Mouse (Mus musculus) intestine, postnatal 0 days (tissue): ENCODE results near the gene Exoc3l. TPM values are rescaled to one million over a fixed set of nuclear protein-coding genes. Genes with fewer than 3 reads are reported as not detected.
A peak's percentile ranks its signal among the peaks of the same experiment; 100 is the strongest.

Experiments
- ATAC-seq: fragments of 200-750 bp; cut with Nextera tagmentation; 2 replicates; pipeline ENCODE4 v1.8.0; 2017; ENCODE audit warnings: mild to moderate bottlenecking, moderate TSS enrichment, moderate library complexity
- H3K27ac ChIP-seq: fragments of 300-500 bp; sonication (generic); 2 replicates; pipeline ENCODE4 v1.5.1; 2014; ENCODE audit warnings: mild to moderate bottlenecking, low read depth, low read length, moderate library complexity
- H3K27me3 ChIP-seq: fragments of 300-500 bp; sonication (generic); replicated peaks from 2 replicates; pipeline ENCODE4 v1.6.1; 2014; ENCODE audit warnings: low read length, mixed read lengths; ENCODE audit not compliant: control insufficient read depth, insufficient read depth
- H3K36me3 ChIP-seq: fragments of 300-500 bp; sonication (generic); 2 replicates; pipeline ENCODE4 v1.6.1; 2014; ENCODE audit warnings: mild to moderate bottlenecking, moderate library complexity; ENCODE audit not compliant: control insufficient read depth, insufficient read depth
- H3K4me1 ChIP-seq: fragments of 300-500 bp; sonication (generic); replicated peaks from 2 replicates; pipeline ENCODE4 v1.6.1; 2014; ENCODE audit warnings: antibody characterized with exemption, low read length, mixed read lengths; ENCODE audit not compliant: control insufficient read depth, insufficient read depth
- H3K4me2 ChIP-seq: fragments of 300-500 bp; sonication (generic); replicated peaks from 2 replicates; pipeline ENCODE4 v1.6.1; 2014; ENCODE audit warnings: low read depth, mild to moderate bottlenecking, moderate library complexity
- H3K4me3 ChIP-seq: fragments of 300-500 bp; sonication (generic); 2 replicates; pipeline ENCODE4 v1.5.1; 2014; ENCODE audit warnings: low read depth, low read length
- H3K9ac ChIP-seq: fragments of 300-500 bp; sonication (generic); 2 replicates; pipeline ENCODE4 v1.6.1; 2014; ENCODE audit warnings: mild to moderate bottlenecking, low read depth, low read length
- H3K9me3 ChIP-seq: fragments of 300-500 bp; sonication (generic); 2 replicates; pipeline ENCODE4 v1.6.1; 2016; ENCODE audit warnings: mixed run types; ENCODE audit not compliant: control insufficient read depth
- CTCF ChIP-seq: sonication (generic); IDR thresholded peaks from 2 replicates; pipeline ENCODE4 v1.5.1; 2016; ENCODE audit warnings: low read depth, mild to moderate bottlenecking, control low read depth, antibody characterized with exemption, moderate library complexity
- WGBS: fragments of 180-500 bp; shearing (Covaris S2); extraction: QIAGEN DNeasy Blood & Tissue Kit; methylation state at CpG from one replicate; pipeline ENCODE4 v1.1.7; 2014; 5-methylcytosine and 5-hydroxymethylcytosine counted together
- polyA plus RNA-seq: library from polyadenylated mRNA; unstranded; fragments of >200 nt; fragmentation: Nextera tagmentation; extraction: Ambion mirVana; gene quantifications from 2 replicates; pipeline ENCODE4 v1.2.1, GENCODE M21; 2015

The Exoc3l gene
- polyA plus RNA-seq, 1 experiment from 2014 or later: 2.5 TPM

- no peak for TF ChIP-seq CTCF
- H3K36me3 ChIP-seq: peaks cover 65% of the 10 kb centered on the region
Observed at GRCm38 (mm10) chr8:105309142-105309847, 13.4 kb upstream of the Exoc3l start.

GRCm38 (mm10) chr8:105308428-105308827, 12.5 kb upstream of the Exoc3l start:
- TF ChIP-seq CTCF: no peak
- Histone ChIP-seq H3K27me3 (no peaks in the 10 kb centered on the region), H3K36me3 (peaks cover 62% of the 10 kb centered on the region), H3K27ac (no peak overlapping the region), H3K9ac (no peak overlapping the region), H3K4me1 (peaks cover 4% of the 10 kb centered on the region; the same call in 1 of the 2 replicates), H3K4me2 (no peak overlapping the region), H3K4me3 (no peak overlapping the region), H3K9me3 (no peaks in the 10 kb centered on the region)
- ATAC-seq: no peak
- 92% methylated on average over 10 of the region's 10 CpGs for WGBS

More at GRCm38 (mm10) chr8:105309142-105309847, 13.4 kb upstream of the Exoc3l start:
- H3K4me3 ChIP-seq: no peak overlapping the region
- H3K9ac ChIP-seq: no peak overlapping the region
- no peaks in the 10 kb centered on the region for H3K9me3 ChIP-seq
- peaks cover 4% of the 10 kb centered on the region; the same call in 1 of the 2 replicates for H3K4me1 ChIP-seq
- no peak for ATAC-seq
- 84% methylated on average over 15 of the region's 15 CpGs for WGBS
- H3K27me3 ChIP-seq: no peaks in the 10 kb centered on the region
- no peak overlapping the region for H3K27ac ChIP-seq
- no peak overlapping the region for H3K4me2 ChIP-seq

- Histone ChIP-seq H3K27ac (no peak overlapping the region), H3K4me1 (peaks cover 4% of the 10 kb centered on the region; the same call in 1 of the 2 replicates), H3K9ac (no peak overlapping the region), H3K4me2 (no peak overlapping the region), H3K9me3 (no peaks in the 10 kb centered on the region), H3K27me3 (no peaks in the 10 kb centered on the region), H3K4me3 (no peak overlapping the region), H3K36me3 (peaks cover 58% of the 10 kb centered on the region)
- 94% methylated on average over 13 of the region's 13 CpGs for WGBS
- TF ChIP-seq CTCF: no peak
- ATAC-seq: no peak
Observed at GRCm38 (mm10) chr8:105307670-105308069, 11.8 kb upstream of the Exoc3l start.

GRCm38 (mm10) chr8:105306146-105306691, 10.3 kb upstream of the Exoc3l start:
- H3K4me2 ChIP-seq: peak overlapping the region; percentile 82
- TF ChIP-seq CTCF: peak; percentile 26
- WGBS: 22% methylated on average over 5 of the region's 5 CpGs
- peak overlapping the region; percentile 91; the same call in 1 of the 2 replicates for H3K27ac ChIP-seq
- H3K27me3 ChIP-seq: no peaks in the 10 kb centered on the region
- no peaks in the 10 kb centered on the region for H3K9me3 ChIP-seq
- peaks cover 62% of the 10 kb centered on the region for H3K36me3 ChIP-seq
- H3K4me3 ChIP-seq: peak overlapping the region; percentile 46
- peak overlapping the region; percentile 65 for H3K9ac ChIP-seq
- peaks cover 4% of the 10 kb centered on the region; the same call in 1 of the 2 replicates for H3K4me1 ChIP-seq
- no peak for ATAC-seq

GRCm38 (mm10) chr8:105305211-105306145, 9.6 kb upstream of the Exoc3l start, which contains the start of gene Elmo3:
Elmo3 (plus strand) TSS chr8:105305601.
- Histone ChIP-seq H3K27me3 (no peaks in the 10 kb centered on the region), H3K27ac (peak within 1 kb of the TSS; percentile 91), H3K36me3 (peaks cover 65% of the 10 kb centered on the region), H3K9me3 (no peaks in the 10 kb centered on the region), H3K4me2 (peak within 1 kb of the TSS; percentile 82), H3K9ac (peak within 1 kb of the TSS; percentile 65), H3K4me3 (peak within 1 kb of the TSS; percentile 46), H3K4me1 (peaks cover 4% of the 10 kb centered on the region; the same call in 1 of the 2 replicates)
- ATAC-seq: peak; percentile 96
- peak; percentile 32 for TF ChIP-seq CTCF
- WGBS: 3% methylated on average over 29 of the region's 30 CpGs
